Mouse (Mus musculus) CH12.LX (cell line): ENCODE results near the gene Smcr8. TPM values are rescaled to one million over a fixed set of nuclear protein-coding genes. Genes with fewer than 3 reads are reported as not detected.

ENCODE experiments used
- DNase-seq: peaks from one replicate; pipeline ENCODE4 v3.0.0-alpha.2; 2013; ENCODE audit errors: extremely low read depth
- H3K27ac ChIP-seq: 2 replicates; pipeline ENCODE4 v1.5.1; 2012; ENCODE audit warnings: low read depth, mild to moderate bottlenecking, control low read depth, moderate library complexity; ENCODE audit not compliant: insufficient read depth
- H3K27me3 ChIP-seq: replicated peaks from 2 replicates; pipeline ENCODE3; 2012; ENCODE audit warnings: inconsistent platforms
- H3K36me3 ChIP-seq, 2 experiments: replicated peaks in 1 of 2; 2 replicates each; pipeline versions ENCODE3 to v1.6.1; 2012; ENCODE audit warnings: inconsistent platforms in 1 of 2, low read length in 1 of 2, mild to moderate bottlenecking in 1 of 2, mixed read lengths in 1 of 2, moderate library complexity in 1 of 2; ENCODE audit not compliant: control insufficient read depth in 1 of 2, insufficient read depth in 1 of 2
- H3K4me1 ChIP-seq, 2 experiments: 2 replicates each; pipeline ENCODE4 v1.6.1; 2012; ENCODE audit warnings: inconsistent platforms in 1 of 2, moderate library complexity in 1 of 2; ENCODE audit not compliant: insufficient read depth in 2 of 2, control insufficient read depth in 1 of 2
- H3K4me2 ChIP-seq: 2 replicates; pipeline ENCODE4 v1.6.1; 2012; ENCODE audit warnings: low read depth, mild to moderate bottlenecking, control low read depth; ENCODE audit not compliant: poor library complexity, insufficient read depth, severe bottlenecking
- H3K4me3 ChIP-seq, 3 experiments: fragments of 150-350 bp in 1 of 3; sonication (generic) in 1 of 3; replicated peaks in 1 of 3; 2 replicates each; pipeline versions ENCODE3 to v1.5.1; 2011 to 2012; ENCODE audit warnings: low read depth in 2 of 3, low read length in 2 of 3, mild to moderate bottlenecking in 2 of 3, moderate library complexity in 2 of 3, control low read depth in 1 of 3, improper control_type of control experiment in 1 of 3, inconsistent platforms in 1 of 3, mixed read lengths in 1 of 3; ENCODE audit not compliant: poor library complexity in 1 of 3
- H3K79me2 ChIP-seq: replicated peaks from 2 replicates; pipeline ENCODE4 v1.6.1; 2012; ENCODE audit warnings: mild to moderate bottlenecking, moderate library complexity; ENCODE audit not compliant: control insufficient read depth, poor library complexity, insufficient read depth, severe bottlenecking; ENCODE audit errors: extremely low read depth
- H3K9ac ChIP-seq: 2 replicates; pipeline ENCODE4 v1.6.1; 2012; ENCODE audit warnings: low read depth, mild to moderate bottlenecking, control low read depth, moderate library complexity; ENCODE audit not compliant: insufficient read depth
- H3K9me3 ChIP-seq: replicated peaks from 2 replicates; pipeline ENCODE3; 2012; ENCODE audit warnings: low read length, inconsistent platforms, mixed read lengths
- BHLHE40 ChIP-seq: IDR thresholded peaks from 2 replicates; pipeline ENCODE4 v1.6.1; 2011; ENCODE audit warnings: mild to moderate bottlenecking, low read depth, low read length, improper control_type of control experiment
- CHD1 ChIP-seq: IDR thresholded peaks from 2 replicates; pipeline ENCODE4 v1.6.1; 2012; ENCODE audit warnings: low read depth, low read length, improper control_type of control experiment, inconsistent platforms
- CTCF ChIP-seq, 2 experiments: IDR thresholded peaks in 1 of 2; conservative IDR thresholded peaks in 1 of 2; 2 replicates each; pipeline ENCODE4 v1.5.1; 2011 to 2012; ENCODE audit warnings: low read depth in 2 of 2, low read length in 2 of 2, improper control_type of control experiment in 1 of 2, inconsistent platforms in 1 of 2, mild to moderate bottlenecking in 1 of 2, moderate library complexity in 1 of 2
- ETS1 ChIP-seq: conservative IDR thresholded peaks from 2 replicates; pipeline ENCODE4 v1.6.1; 2012; ENCODE audit warnings: low read depth, mild to moderate bottlenecking, inconsistent platforms, low read length, improper control_type of control experiment, moderate library complexity
- GABPA ChIP-seq: IDR thresholded peaks from 2 replicates; pipeline ENCODE4 v1.6.1; 2012; ENCODE audit warnings: low read depth, low read length, improper control_type of control experiment, inconsistent platforms; ENCODE audit not compliant: insufficient replicate concordance
- JUN ChIP-seq: IDR thresholded peaks from 2 replicates; pipeline ENCODE4 v1.6.1; 2011; ENCODE audit warnings: low read depth, mild to moderate bottlenecking, low read length, improper control_type of control experiment, moderate library complexity; ENCODE audit not compliant: insufficient read depth
- MEF2A ChIP-seq: IDR thresholded peaks from 2 replicates; pipeline ENCODE4 v1.6.1; 2014; ENCODE audit warnings: low read depth, mild to moderate bottlenecking, inconsistent platforms, low read length, improper control_type of control experiment, borderline replicate concordance
- RAD21 ChIP-seq: IDR thresholded peaks from 2 replicates; pipeline ENCODE4 v1.6.1; 2011; ENCODE audit warnings: low read depth, mild to moderate bottlenecking, low read length, improper control_type of control experiment, moderate library complexity
- SIN3A ChIP-seq: IDR thresholded peaks from 2 replicates; pipeline ENCODE4 v1.6.1; 2012; ENCODE audit warnings: low read length, improper control_type of control experiment, inconsistent platforms
- dilution Hi-C: fragments of 300-500 bp; cut with MboI; formaldehyde crosslinking; loops from 2 replicates; pipeline ENCODE4 v1.14.3; 2020; ENCODE audit warnings: low sequenced_read_pairs; ENCODE audit not compliant: extremely low pct_unique_long_range_greater_than_20kb, extremely low pct_ligation_motif_present
- in situ Hi-C: fragments of 300-500 bp; cut with MboI; formaldehyde crosslinking; loops from 3 replicates; pipeline ENCODE4 v1.14.3; 2019; ENCODE audit warnings: low sequenced_read_pairs, low pct_ligation_motif_present, low pct_unique_long_range_greater_than_20kb, mixed read lengths
- polyA plus RNA-seq: library from polyadenylated mRNA; unstranded; fragments of >175 nt; gene quantifications from 2 replicates; pipeline ENCODE4 v1.2.1, GENCODE M21; 2012; ENCODE audit warnings: low read depth; ENCODE audit not compliant: insufficient read length
- total RNA-seq, 2 experiments: library from RNA; depleted of rRNA; stranded (reverse); fragments of 300-350 nt in 1 of 2; fragments of >200 nt in 1 of 2; gene quantifications; 2 replicates each; pipeline ENCODE4 v1.2.3; 2012 to 2014

Smcr8 gene
- total and polyA plus RNA-seq, 3 experiments: 11.0 to 27.5 (median 22.4) TPM

- no peak for DNase-seq
- Histone ChIP-seq H3K4me1 (no peaks in the 10 kb centered on the region), H3K9ac (no peak overlapping the region), H3K4me2 (no peak overlapping the region), H3K4me3 (no peak overlapping the region), H3K27me3 (no peaks in the 10 kb centered on the region), H3K27ac (no peak overlapping the region), H3K36me3 (peaks cover 80 to 90% of the 10 kb centered on the region in 2 experiments), H3K9me3 (peaks cover 14% of the 10 kb centered on the region), H3K79me2 (no peaks in the 10 kb centered on the region)
- in situ Hi-C loops (no loop called here), dilution Hi-C loops (no loop called here)
- no peak for TF ChIP-seq JUN
Observed at GRCm38 (mm10) chr11:60755570-60755969, 21.8 kb upstream of the Smcr8 start.

GRCm38 (mm10) chr11:60761681-60762080 is 15.6 kb upstream of the Smcr8 start:
- H3K27me3 ChIP-seq: no peaks in the 10 kb centered on the region
- dilution Hi-C loops: no loop called here
- peaks cover 4 to 6% of the 10 kb centered on the region in 2 experiments; a peak in 2 of 4 replicates for H3K4me1 ChIP-seq
- in situ Hi-C loops: no loop called here
- DNase-seq: peak; percentile 60
- H3K9me3 ChIP-seq: peaks cover 18% of the 10 kb centered on the region
- H3K9ac ChIP-seq: no peak overlapping the region
- H3K4me3 ChIP-seq: no peak overlapping the region
- H3K79me2 ChIP-seq: peaks cover 27% of the 10 kb centered on the region
- H3K36me3 ChIP-seq: peaks cover 58 to 88% of the 10 kb centered on the region in 2 experiments
- H3K4me2 ChIP-seq: no peak overlapping the region
- H3K27ac ChIP-seq: no peak overlapping the region
- TF ChIP-seq GABPA (no peak), ETS1 (peak; percentile 41; the same call in 1 of the 2 replicates), MEF2A (peak; percentile 88), CTCF (conservative IDR thresholded peaks at IDR 0.05 in 1 of 2, IDR thresholded peaks at IDR 0.05 in 1 of 2; ENCODE audit: low read depth in 2 of 2, low read length in 2 of 2) (no peak), RAD21 (no peak), BHLHE40 (peak; percentile 90)

DNA sequence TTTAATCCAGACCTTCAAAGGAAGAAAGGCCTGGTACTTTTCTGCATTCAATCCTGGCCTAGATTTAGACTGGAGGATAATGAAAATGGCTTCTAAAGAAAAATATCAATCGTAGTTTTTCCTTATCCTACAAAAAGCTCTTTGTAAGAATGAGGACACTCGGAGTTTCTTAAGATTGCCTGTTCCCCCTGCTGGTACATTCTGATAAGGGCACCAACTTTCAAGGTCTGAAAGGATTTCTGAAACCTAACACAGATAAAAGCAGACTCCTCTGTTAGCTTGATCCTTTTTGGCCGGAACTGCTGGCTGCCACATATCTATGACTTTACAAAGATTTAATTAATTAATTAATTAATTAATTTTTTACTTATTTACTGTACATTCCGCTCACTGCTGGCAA is 10.4 kb upstream of the Smcr8 start:
- TF ChIP-seq RAD21 (peak; percentile 1), SIN3A (0 out of 2 replicates have a peak, but pooled peaks have one; percentile 29), CTCF (conservative IDR thresholded peaks at IDR 0.05 in 1 of 2, IDR thresholded peaks at IDR 0.05 in 1 of 2; ENCODE audit: low read depth in 2 of 2, low read length in 2 of 2) (peak in 1 of 2 experiments; percentile 27; a peak in 3 of 4 replicates), GABPA (no peak), CHD1 (no peak)
- Histone ChIP-seq H3K27ac (no peak overlapping the region), H3K9me3 (peaks cover 7% of the 10 kb centered on the region), H3K36me3 (peaks cover 17 to 53% of the 10 kb centered on the region in 2 experiments), H3K4me2 (no peak overlapping the region), H3K4me3 (no peak overlapping the region), H3K79me2 (peaks cover 66% of the 10 kb centered on the region), H3K4me1 (peaks cover 14 to 41% of the 10 kb centered on the region in 2 experiments), H3K27me3 (no peaks in the 10 kb centered on the region), H3K9ac (no peak overlapping the region)
- dilution Hi-C loops: no loop called here
- DNase-seq: no peak
- in situ Hi-C loops: no loop called here
